Mouse (Mus musculus): ENCODE results near the gene Adcy9. TPM values are rescaled to one million over a fixed set of nuclear protein-coding genes. Genes with fewer than 3 reads are reported as not detected.
"Not testable (repeated sequence)": the region's sequence is repeated elsewhere in the genome, so short reads cannot be mapped to it uniquely, and the experiment has no call there.

The Adcy9 gene
- total RNA-seq, 2 experiments from 2014 or later: 22.3 to 22.7 TPM

DNA sequence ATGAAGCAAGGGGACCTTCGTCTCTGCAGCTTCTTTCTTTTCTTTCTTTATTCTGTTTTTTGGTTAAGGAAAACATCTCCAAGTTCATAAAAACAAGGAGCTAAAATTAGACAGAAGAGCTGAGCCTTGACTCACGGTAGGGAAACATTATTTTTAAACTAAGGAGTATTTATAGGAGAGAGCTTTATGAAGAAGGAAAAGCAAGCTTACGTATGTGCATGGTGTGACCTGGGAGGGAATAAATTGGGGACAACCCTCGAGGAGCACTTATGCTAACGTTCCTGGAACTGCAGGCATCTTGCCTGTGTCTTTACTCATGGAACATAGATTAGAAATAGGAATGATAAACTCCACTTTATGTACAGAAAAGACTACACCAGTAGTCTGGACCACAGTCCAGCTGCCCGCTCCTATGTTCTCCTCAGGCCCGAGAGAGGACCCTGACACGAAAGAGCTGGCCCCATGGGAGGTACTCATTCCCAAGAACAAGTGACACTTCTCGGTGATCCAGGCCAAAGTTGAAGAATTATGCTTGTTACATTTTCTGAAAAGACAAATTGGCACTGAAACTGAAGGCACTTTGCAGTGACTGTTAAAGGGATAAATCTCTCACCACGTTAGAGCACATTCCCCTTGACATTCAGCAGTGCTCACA lies 24.5 kb downstream of the Adcy9 start:
- no peak for DNase-seq
- intact Hi-C loops (cut with DNase I; ENCODE audit: low total_unique reads): no loop called here

DNA sequence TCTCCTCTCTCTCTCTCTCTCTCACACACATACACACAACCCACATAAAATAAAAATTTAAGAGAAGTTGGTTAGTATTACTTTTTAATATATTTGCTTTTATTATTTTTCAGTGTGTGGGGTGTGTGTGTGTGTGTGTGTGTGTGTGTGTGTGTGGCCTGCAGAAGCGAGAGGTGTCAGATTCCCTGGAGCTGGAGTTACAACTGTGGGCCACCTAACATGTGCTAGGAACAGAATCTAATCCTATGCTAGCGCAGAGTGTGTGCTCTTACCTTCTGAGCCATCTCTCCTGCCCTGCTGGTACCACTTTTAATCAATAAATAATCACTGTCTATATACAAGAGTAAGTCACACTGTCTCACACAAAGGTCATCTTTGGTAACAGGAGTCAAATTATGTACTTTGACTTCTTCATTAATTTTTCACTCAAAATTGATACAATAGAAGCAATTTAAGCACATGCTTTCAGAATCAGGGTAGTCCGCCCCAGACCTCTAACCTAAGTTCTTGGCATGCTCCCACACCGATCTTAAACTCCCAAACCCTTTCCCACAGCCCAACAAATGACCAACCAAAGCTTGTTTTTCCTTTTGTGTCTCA lies 25.2 kb downstream of the Adcy9 start:
- DNase-seq: no peak
- intact Hi-C loops (cut with DNase I; ENCODE audit: low total_unique reads): no loop called here

DNA sequence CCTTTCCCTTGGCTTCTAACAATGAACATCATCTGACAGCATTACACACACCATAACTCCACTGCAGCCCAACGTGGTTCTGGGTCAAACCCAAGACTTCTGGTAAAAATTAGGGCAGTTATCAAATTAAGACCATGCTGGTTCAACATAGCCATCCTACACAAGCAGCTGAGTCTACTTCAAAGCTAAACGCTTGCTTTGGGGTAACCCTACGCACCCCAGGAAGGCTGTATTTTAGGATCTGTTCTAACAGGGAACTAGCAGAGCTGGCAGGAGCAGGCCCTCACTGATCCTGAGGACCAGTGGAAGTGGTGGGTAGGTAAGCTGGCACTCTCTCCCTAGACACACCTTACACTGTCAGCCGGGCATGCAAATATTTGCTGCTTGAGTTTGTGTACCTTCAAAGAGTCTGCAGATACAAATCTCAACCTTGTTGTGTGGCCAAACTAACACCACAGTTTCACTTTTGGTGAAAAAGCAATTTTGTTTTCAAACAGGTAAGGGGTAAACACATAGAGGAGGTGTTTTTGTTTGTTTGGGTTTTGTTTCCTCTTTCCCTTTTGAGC lies 36.7 kb downstream of the Adcy9 start:
- intact Hi-C loops (cut with DNase I; ENCODE audit: low total_unique reads): no loop called here
- no peak for DNase-seq

DNA sequence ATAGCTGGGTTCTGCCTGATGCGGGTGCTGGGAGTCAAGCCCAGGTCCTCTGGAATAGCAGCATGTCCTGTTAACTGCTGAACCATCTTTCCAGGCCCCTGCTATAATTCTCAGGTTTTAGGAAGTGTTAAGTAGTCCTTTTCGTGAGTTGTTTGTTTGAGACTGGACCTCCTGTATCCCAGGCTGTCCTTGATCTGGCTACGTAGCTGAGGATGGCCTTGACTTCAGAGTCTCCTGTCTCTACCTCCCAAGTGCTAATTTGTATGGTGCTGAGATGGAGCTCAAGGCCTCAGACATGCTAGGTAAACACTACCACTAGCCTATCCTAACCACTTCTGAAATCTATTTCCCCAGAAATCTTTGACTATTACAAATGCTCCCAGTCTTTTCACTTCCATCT lies 37.9 kb downstream of the Adcy9 start:
- DNase-seq: no peak
- intact Hi-C loops (cut with DNase I; ENCODE audit: low total_unique reads): no loop called here

DNA sequence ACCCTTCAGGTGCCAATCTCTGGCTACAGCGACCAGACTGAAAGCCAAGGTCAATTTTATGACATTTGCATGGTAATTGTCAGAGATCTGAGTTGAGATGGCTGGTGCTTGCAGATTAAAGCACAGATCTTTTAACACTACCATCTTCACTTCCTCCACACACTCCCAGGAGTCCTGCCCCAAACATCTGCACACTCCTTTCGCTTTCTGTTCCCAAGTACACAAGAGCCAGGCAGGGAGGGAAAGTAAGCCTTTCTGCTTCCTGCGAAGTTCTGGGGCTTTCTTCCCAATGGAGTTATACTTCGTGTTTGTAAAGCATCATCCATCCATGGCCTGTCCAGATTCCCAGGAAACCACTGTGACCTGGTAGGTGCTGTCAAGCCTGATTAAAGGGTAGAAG lies 38.8 kb downstream of the Adcy9 start:
- intact Hi-C loops (cut with DNase I; ENCODE audit: low total_unique reads): no loop called here
- DNase-seq: no peak

DNA sequence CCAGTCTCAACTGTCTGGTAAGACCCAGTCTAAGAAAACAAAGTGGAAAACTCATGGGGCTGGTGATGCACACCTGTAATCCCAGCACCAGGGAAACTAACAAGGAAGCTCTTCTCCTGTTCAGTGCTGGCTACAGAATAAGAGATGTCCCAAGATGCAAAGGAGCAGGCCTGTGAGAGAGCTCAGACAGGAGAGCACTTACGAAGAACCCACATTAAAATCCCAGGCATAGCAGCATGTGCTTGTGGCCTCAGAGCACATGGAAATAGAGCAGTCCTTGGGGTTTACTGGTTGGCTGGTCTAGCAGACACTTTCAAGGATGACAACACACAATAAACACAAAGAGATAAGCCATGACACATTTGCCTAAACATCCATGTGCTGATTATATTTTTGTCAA lies 41.5 kb downstream of the Adcy9 start:
- intact Hi-C loops (cut with DNase I; ENCODE audit: low total_unique reads): no loop called here
- no peak for DNase-seq

DNA sequence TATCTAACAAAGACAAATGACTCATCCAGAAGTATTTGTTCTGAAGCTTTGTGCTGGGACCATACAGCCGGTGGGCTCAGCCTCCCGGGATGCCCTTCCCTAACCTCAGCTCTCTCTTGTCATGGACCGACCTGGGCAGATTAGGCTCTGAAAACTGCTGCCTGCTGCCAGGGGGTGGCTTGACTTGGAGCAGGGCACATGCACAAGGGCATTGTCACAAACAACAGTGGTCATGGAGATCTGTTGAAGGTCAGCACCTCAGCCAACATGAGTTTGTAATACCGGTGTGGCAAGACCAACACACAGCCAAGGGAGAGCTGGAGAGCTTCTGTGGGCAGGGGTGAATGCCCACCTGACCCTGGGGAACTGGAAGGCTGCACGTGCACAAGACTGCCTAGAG lies 42.7 kb downstream of the Adcy9 start:
- intact Hi-C loops (cut with DNase I; ENCODE audit: low total_unique reads): no loop called here
- DNase-seq: no peak

DNA sequence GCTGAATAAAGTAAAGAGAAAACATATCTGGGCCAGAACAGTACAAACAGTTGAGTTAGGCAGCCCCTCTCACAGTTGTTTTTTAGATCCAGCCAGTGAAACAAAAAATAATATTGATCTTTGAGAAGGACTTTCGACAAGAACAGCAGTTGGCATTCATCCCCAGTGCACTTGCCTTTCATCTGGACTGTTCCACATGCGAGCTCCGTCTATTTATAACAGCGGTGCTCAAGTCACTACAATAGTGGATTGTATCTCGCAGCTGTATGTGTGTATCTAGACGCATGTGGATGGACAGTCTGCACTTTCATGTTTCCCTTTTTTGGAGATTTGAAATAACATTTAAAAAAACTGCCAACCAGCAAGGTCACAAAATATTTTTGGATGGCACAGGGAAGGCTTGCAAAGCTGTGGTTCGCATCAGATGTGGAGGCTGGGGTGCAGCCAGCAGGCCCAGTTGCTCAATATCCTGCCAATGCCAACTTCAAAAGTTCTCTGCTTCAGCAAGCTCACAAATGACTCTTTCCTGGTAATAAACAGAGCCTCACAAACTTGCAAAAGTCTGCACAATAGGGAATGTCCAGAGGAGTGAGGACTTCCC lies 45.4 kb downstream of the Adcy9 start:
- peak; percentile 37 for DNase-seq
- intact Hi-C loops (cut with DNase I; ENCODE audit: low total_unique reads): no loop called here

DNA sequence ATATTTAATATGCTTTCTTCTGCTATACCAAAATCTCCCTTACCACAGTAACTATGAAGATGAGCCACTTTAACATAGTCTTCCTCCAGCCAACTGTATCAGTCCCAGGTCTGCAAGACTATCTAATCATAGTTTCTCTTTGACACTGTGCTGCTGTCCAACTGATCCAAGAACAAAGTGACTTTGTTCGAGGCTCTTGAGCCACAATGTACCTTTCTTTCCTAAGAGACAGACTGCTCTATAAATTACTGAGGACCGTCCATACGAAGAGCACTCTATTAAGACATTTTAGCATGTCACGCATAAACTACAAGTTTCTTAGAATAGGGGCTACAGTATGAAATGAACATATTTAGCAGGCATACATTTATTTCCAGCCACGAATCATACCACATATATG lies 46.0 kb downstream of the Adcy9 start:
- intact Hi-C loops (cut with DNase I; ENCODE audit: low total_unique reads): no loop called here
- no peak for DNase-seq

DNA sequence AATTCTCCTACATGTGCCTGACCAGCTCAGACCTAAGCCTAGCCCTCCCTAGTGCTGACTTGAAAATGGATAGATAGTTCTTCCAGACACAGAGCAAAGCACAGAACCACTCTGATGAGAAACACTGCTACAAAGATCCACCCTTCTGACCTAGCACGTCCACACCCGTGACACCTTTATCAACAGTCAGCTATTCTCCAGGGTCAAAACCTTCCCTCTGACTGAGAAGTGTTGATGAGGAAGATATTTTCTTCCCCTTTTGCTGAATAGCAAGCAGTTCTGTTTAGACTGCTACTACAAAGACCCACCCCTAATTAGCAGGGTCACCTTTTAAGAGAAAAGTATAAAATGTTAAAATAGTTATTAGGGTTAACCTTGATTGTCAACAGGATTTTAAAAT lies 49.3 kb downstream of the Adcy9 start:
- no peak for DNase-seq
- intact Hi-C loops (cut with DNase I; ENCODE audit: low total_unique reads): no loop called here

DNA sequence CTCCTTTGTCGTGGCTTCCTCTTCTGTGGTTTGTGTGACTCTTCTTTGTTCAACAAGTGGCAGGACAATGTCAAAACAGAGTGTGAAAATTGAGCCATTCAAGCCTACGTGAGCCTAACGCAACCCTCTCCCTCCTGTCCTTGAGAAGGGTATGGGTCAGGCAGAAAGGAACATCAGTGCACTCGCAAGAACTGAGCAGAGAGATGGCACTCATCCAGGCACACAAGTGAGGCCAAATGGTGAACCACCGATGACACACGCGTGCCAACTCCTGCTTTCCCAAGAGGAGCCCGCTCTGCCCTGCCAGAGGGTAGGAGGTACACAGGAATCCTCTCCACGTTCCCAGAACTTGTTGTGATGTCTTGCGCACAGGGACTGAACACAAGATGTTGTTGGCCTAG lies 50.2 kb downstream of the Adcy9 start:
- peak; percentile 62 for DNase-seq
- intact Hi-C loops (cut with DNase I; ENCODE audit: low total_unique reads): no loop called here

DNA sequence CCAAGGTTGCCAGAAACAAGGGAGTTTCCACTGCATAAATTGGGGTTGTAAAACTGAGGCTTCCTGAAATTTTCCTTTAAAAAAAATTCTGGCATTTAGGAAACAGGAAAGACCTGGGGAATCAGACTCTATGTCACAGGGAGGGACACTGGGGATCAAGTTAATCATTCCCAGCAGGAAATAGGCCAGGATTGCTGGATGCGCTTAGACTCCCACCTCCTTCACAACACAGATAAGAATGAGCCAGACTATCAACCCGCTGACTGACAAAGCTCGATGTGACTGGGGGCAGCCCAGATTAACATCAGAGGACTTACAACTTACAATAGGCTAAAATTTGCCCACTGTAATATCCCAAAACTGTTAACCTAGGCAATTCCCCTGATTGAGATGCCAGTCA lies 52.4 kb downstream of the Adcy9 start:
- no peak for DNase-seq
- intact Hi-C loops (cut with DNase I; ENCODE audit: low total_unique reads): no loop called here

DNA sequence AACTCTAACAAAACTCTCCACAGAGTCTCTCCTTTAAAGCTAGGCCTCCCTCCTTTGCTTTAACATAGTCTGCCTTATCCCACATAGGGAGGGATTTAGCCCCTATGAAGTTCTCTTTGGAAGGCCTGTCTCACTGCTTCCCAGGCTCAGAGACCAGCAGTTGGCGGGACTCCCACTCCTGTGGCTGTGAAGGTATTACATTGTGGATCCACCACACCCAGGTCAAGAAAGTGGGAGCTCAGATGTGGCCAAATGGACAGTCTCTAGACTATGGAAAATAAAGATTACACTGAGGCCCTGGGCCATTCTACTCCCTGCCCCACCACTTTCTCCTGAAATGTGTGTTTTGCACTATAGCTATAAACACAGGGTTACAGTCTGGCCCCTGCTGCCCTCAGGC lies 53.0 kb downstream of the Adcy9 start:
- DNase-seq: no peak
- intact Hi-C loops (cut with DNase I; ENCODE audit: low total_unique reads): no loop called here

DNA sequence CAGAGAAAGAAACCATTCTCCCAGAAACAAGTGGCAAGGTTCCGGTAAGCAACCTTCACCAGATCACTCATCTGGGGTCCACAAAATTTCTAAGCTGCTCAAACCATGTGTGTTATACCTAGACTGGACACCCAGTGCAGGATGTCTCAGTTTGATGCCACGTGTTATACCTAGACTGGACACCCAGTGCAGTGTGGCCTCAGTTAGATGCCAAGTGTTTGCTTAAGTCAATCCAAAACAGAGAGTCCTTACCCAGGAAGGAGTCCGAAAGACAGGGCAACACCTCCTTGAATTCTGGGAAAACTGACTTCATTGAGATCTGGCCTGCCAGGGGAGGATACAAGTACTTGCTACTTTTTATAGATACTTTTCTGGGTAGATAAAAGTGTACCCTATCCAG lies 53.6 kb downstream of the Adcy9 start:
- intact Hi-C loops (cut with DNase I; ENCODE audit: low total_unique reads): no loop called here
- no peak for DNase-seq

DNA sequence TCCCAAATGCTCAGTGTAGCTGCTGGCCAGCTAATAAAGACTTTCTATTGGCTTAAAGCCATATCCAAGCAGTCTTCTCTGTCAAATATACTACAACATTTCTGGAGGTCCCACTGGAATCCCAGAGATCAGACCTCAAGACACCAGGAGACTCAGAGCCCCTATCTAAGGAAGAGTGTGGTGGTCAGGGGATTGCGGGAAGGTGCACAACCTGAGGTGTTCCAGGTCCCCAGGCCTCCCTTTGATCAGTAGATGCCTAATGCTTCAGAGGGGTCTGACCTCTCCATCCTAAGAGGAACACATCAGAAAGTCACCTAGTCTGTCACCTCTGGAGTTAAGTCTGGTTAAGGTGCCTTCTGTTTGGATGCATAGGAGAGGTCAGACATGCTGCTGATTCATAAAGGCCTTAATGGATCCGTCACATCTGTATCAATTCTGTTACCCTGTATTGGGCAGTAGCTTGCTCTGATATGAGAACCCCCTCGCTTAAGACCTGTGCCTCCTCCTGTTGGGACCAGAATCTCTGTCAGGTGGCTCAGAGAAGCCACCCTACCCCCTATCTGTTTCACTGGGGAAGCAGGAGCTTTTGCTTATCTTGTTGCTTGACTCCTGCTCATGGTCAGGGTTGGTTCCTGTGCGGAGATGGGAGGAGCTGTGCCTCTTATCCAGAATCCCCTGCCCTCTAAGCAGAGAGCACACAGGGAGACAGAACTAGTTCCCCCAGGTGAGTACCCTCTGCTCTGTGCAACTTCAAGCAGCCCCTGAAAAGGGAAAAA lies 56.8 kb downstream of the Adcy9 start:
- intact Hi-C loops (cut with DNase I; ENCODE audit: low total_unique reads): no loop called here
- no peak for DNase-seq

DNA sequence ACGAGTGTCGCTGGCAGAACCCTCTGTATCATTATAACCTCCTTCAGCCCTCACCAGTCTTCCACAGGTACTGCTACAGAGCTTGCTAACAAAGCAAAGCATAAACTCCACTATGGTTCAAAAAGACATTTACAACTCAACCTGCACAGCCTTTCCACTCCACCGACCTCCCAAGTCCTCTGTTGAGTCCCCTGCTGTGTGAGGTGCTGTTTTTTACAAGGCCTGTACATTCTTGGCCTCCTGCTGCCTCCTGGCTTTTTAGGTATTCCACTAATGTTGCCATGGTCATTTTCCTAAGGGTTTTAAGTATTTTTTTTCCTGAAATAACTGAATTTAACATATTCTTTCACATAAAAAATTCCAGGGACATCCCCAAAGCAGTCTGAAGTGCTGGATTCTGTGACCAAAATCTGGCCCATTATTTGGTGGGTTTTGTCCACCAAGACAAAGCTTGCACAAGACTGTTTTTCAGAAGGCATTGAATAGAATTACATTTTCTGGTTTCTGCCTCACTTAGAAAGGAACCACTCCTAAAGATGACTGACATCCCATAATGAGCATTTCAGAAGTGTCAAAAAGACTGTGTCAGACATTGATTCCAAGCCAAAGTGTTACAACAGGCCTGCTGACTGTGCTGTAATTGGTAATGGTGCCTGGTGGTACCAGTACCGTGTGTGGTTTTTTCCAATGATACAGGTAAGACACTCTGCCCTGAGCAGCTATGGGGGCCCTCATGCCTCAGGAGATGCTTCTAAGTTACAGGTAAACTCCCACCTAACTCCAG lies 64.8 kb downstream of the Adcy9 start:
- DNase-seq: no peak
- intact Hi-C loops (cut with DNase I; ENCODE audit: low total_unique reads): no loop called here

DNA sequence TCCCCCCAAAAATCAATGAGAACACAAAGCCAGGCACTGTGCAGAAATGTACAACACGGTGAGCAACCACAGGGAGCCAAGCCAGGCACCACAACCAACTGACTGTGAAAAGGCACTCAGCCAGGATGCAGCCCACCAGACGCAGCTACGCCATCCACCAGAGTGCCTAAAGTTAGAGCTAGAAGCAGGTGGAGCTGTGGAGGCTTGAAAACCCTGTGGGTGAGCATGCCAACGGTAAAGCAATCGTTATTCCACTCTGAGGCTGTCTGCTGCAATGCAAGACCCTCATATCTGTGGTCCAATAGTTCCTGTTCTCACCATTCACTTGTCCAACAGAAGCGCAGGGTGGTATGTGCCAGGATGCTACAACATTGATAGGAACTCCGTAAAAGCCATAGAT lies 77.7 kb downstream of the Adcy9 start:
- no peak for DNase-seq
- intact Hi-C loops (cut with DNase I; ENCODE audit: low total_unique reads): no loop called here

DNA sequence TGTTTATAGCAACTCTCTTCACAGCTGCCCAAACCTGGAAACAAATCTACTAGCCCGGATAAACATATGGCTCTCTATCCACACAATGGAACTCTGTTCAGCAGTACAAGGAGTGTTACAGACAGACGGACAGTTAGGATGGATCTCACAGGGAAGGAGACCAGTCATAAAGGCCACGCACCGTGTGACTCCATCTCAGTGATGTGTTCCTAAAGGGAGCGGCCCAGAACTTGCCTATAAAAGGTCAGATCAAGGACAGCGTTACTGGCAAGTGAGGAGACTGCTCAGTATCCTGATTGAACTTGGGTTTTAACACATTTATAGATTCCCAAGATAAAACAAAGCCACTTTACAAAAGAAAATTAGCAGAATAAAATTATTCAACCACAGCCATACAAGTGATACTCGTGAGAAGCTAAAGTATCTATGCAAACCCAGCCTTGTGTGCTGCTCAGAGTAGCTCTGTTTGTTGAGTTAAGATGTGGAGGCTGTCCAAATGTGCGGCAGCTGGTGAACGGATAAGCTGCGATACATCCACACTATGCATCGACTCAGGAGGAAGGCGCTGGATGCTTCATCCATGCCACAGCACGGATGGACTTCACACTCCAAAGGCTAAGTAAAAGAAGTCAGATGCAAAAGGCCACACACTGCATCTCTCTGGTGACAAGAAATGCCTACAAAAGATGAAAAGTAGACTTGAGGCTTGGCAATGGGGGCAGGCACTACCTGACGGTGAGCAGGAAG lies 78.8 kb downstream of the Adcy9 start:
- intact Hi-C loops (cut with DNase I; ENCODE audit: low total_unique reads): no loop called here
- no peak for DNase-seq

DNA sequence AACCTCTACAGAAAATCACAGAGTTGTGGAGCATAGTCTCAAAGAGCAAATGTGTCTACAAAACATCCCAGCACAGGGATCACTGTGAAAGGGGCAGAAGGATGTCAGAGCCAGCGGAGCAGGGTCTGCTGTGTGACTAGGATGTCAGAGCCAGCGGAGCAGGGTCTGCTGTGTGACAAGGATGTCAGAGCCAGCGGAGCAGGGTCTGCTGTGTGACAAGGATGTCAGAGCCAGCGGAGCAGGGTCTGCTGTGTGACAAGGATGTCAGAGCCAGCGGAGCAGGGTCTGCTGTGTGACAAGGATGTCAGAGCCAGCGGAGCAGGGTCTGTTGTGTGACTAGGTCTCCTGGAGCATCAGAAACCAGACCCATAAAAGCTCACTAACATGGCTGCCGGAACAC lies 81.1 kb downstream of the Adcy9 start:
- intact Hi-C loops (cut with DNase I; ENCODE audit: low total_unique reads); DNase-seq: not testable (repeated sequence)

Measured in gastrocnemius, postnatal 14 days (tissue).